Mouse (Mus musculus): ENCODE measurements around the gene Gtpbp1.

DNA sequence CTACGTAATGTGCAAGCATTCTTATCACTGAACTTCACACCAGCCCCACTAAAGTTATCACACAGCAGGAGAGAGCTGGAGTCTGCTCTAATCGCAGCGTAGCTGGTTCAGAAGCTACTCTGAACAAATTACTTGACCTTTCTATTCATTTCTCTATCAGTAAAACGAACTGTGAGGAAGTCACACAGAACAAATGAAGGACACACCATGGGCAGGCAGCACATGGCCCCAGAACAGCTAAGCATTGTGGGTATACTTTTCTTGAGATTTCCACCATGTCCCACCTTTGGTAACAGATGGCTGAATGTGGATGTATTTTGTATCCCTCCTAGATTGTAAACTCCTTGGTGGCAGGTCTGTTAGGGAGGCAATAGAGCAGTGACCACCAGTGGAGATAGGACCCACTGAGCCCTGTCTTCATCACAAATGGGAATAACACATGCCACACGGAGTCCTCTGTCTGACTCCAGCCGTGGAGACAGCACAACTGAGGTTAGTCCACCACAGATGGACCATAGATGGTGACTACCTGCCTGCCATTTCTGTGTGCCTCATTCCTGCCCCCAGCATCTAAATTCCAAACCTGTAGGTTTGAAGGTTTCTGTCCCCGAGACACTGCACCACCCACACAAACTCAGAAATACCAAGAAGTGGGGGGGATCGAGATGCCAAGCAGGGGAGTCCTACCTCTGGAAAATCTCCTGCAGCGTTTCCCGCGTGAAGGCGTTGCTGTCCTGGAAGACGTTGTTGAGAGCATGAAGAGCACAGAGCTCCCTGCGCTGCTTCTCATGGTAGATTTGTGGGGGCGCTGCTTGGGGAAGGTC, 4.4 kb upstream of the Gtpbp1 start:
- TF ChIP-seq POLR2A (IDR thresholded peaks at IDR 0.05; ENCODE audit: borderline replicate concordance, extremely low read depth, low read depth, low read length) (no peak), CTCF (IDR thresholded peaks at IDR 0.05; ENCODE audit: insufficient read depth, low read length) (no peak)
